Mouse (Mus musculus) forebrain, embryonic 10.5 days (tissue): ENCODE measurements around the gene Bloc1s6. TPM values are rescaled to one million over a fixed set of nuclear protein-coding genes. Genes with fewer than 3 reads are reported as not detected.

Source experiments
- DNase-seq: peaks from one replicate; pipeline ENCODE4 v3.0.0-alpha.2; 2017; ENCODE audit warnings: low spot score; ENCODE audit errors: extremely low spot score
- H3K27ac ChIP-seq: fragments of 300-500 bp; sonication (generic); 2 replicates; pipeline ENCODE4 v1.5.1; 2016; ENCODE audit warnings: mild to moderate bottlenecking
- H3K27me3 ChIP-seq: fragments of 300-500 bp; sonication (generic); 2 replicates; pipeline ENCODE4 v1.6.1; 2016; ENCODE audit warnings: mild to moderate bottlenecking; ENCODE audit not compliant: poor library complexity, severe bottlenecking
- H3K36me3 ChIP-seq: fragments of 300-500 bp; sonication (generic); replicated peaks from 2 replicates; pipeline ENCODE4 v1.6.1; 2016; ENCODE audit warnings: mild to moderate bottlenecking, moderate library complexity
- H3K4me1 ChIP-seq: fragments of 300-500 bp; sonication (generic); 2 replicates; pipeline ENCODE4 v1.6.1; 2016
- H3K4me3 ChIP-seq: fragments of 300-500 bp; sonication (generic); 2 replicates; pipeline ENCODE4 v1.5.1; 2016; ENCODE audit warnings: mild to moderate bottlenecking, moderate library complexity
- H3K9me3 ChIP-seq: fragments of 300-500 bp; sonication (generic); 2 replicates; pipeline ENCODE4 v1.6.1; 2016; ENCODE audit warnings: mild to moderate bottlenecking, moderate library complexity
- WGBS: fragments of 180-500 bp; shearing (Covaris S2); methylation state at CpG from one replicate; pipeline ENCODE4 v1.1.7; 2016; 5-methylcytosine and 5-hydroxymethylcytosine counted together
- polyA plus RNA-seq: library from polyadenylated mRNA; unstranded; fragments of >200 nt; fragmentation: Nextera tagmentation; extraction: Ambion mirVana; gene quantifications from 2 replicates; pipeline ENCODE4 v1.2.1, GENCODE M21; 2016

Bloc1s6 gene
- 70.8 and 74.4 TPM in 2 replicates for polyA plus RNA-seq

DNA sequence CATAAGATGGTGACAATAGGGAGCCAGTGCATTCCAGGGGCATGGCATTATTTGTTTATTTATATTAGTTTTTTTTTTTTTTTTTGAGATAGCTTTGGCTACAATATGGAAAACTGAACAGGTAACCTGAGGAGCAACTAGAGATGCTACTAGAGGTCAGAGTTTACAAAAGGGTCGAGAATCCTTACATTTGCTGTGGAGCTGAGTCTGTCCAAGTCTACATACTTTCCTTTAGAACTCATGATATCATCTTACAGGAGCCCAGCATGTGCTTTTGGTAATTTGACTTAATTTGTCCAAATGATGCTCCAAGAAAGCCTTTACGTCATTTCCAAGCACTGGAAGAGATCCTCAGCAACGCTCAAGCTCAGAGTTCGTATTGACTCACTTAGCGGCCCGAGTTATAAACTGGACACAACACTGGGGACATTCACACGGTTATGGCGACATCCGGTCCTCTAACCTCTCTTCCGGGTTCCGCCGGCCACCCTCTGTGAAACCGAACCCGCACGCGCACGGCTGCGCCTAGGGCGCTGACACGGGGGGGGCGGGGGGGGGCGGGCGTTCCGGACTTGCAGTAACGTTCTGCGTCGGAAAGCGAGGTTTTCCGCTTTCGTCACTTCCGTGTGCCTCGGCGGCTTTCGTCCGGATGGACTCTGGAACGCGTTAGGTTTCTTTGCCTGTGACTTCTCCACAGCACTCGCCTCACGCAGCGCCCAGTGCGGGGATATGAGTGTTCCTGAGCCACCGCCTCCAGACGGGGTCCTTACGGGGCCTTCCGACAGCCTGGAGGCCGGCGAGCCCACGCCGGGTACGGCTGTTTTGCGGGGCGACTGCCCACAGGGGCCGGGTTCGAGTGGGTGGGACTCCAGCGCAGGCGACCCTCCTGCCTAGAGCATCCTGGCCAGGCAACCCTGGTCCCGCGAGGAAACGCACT is at the start of gene Bloc1s6:
Gene Bloc1s6, plus strand, starts transcription at position 610 of the 937 bp plus-strand sequence.
- peak; percentile 93 for DNase-seq
- H3K4me3 ChIP-seq: peak within 1 kb of the TSS; percentile 78
- H3K36me3 ChIP-seq: peaks cover 3% of the 10 kb centered on the region; the same call in 1 of the 2 replicates
- peak within 1 kb of the TSS; percentile 93 for H3K27ac ChIP-seq
- 1% methylated on average over 52 of the region's 59 CpGs for WGBS
- peaks cover 15% of the 10 kb centered on the region for H3K27me3 ChIP-seq
- no peaks in the 10 kb centered on the region for H3K9me3 ChIP-seq
- H3K4me1 ChIP-seq: peaks cover 15% of the 10 kb centered on the region

DNA sequence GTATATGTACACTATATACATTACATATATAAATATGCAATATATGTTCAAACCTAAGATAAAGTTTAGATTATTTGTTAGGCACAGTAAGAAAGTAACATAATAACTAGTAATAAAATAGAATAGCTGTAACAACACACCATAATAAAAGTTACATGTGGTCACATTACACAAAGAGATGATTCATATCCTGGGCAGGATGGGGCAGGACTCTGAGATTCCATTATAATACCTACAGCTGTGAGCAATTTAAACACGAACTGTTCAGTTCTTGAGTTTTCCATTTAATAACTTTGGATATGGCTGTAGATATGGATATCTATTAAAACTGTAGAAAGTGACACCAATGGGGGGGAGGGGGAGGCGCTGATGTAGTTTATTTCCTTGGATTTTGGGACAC is 40.8 kb upstream of the Bloc1s6 start:
- no peaks in the 10 kb centered on the region for H3K9me3 ChIP-seq
- no peak overlapping the region for H3K27ac ChIP-seq
- no peaks in the 10 kb centered on the region for H3K36me3 ChIP-seq
- no peak overlapping the region for H3K4me3 ChIP-seq
- no peak for DNase-seq
- WGBS: 87% methylated on average over 2 of the region's 2 CpGs
- peaks cover 19% of the 10 kb centered on the region for H3K4me1 ChIP-seq
- peaks cover 19% of the 10 kb centered on the region for H3K27me3 ChIP-seq

DNA sequence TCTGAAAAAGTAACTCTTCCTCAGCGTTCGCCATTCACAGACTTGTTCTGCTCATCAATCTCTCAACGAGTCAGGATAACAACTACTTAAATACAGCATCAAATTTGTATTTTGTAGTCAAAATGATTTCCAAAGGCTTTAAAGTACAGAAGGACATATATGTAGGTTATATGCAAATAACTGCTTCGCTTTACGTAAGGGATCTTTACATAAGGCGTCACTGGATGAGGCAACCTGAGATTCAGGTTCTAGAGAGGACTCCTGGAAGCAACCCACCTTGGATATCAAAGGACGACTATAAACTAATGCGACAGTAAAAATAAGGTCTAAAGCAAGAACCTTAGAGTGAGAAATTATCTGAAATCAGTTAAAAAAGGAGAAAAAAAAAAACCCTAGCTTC is 37.3 kb upstream of the Bloc1s6 start:
- H3K27me3 ChIP-seq: peaks cover 38% of the 10 kb centered on the region
- H3K36me3 ChIP-seq: no peaks in the 10 kb centered on the region
- peak overlapping the region; percentile 78; the same call in 1 of the 2 replicates for H3K4me3 ChIP-seq
- H3K9me3 ChIP-seq: no peaks in the 10 kb centered on the region
- peaks cover 19% of the 10 kb centered on the region for H3K4me1 ChIP-seq
- no peak overlapping the region for H3K27ac ChIP-seq
- no peak for DNase-seq
- WGBS: 73% methylated on average over 8 of the region's 8 CpGs

DNA sequence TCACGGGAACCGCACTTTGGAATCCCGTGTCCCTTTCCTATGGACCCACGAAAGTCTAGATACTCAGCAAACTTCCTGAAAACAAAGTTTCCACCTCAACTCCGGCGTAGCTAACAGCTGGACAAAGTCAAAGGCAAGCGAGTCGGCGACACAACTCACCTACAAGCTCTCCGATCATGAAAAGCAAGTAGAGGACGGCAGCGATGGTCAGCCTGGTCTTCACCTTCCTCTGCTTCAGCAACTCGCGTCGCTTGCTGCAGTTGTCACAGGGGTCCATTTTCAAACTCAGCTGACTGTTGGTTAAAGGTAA is 36.5 kb upstream of the Bloc1s6 start:
- H3K27ac ChIP-seq: peak overlapping the region; percentile 88
- H3K27me3 ChIP-seq: peaks cover 44% of the 10 kb centered on the region
- H3K36me3 ChIP-seq: no peaks in the 10 kb centered on the region
- H3K4me1 ChIP-seq: peaks cover 19% of the 10 kb centered on the region
- no peak for DNase-seq
- H3K9me3 ChIP-seq: no peaks in the 10 kb centered on the region
- H3K4me3 ChIP-seq: peak overlapping the region; percentile 78
- under 1% methylated on average over 15 of the region's 15 CpGs for WGBS

DNA sequence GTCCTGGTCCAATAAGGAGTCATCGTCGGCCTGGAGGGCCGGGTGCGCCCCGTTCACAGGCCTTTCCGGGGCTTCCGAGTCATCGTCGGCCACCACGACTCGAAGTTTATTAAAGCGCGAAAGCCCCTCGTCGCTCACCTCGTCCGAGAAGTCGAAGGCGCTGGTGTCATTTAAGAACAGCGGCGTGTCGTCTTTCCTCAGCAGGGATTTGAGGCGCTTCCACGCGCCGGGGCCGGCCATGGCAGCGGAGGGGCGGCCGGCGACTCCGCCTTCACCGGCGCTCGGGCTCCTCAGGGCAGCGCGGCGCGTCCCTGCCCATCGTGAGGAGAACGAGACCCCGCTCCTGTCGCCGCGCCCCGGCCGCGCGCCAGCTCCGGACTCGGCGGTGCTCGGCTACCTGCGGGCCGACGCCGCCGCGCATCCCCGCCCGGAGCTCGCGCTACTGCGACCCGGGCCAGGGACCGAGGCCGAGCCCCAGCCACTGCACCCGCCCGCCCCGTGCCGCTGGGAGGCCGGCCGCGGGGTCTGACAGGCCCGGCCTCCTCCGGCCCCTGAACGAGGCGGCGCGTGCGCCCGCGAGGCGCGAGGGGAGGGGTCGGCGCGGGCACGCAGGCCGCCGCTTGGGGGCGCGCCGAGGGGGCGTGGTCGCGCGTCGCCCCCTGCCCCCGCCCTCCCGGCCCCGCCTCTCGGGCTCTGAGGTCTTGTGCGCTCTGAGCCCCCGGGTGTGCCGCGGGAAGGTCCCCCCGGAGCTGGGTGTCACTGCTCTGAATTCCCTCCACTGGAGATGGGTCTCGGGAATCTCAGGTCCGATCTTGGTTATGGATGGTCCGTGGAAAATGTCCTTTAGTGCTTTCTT is 35.9 kb upstream of the Bloc1s6 start, which contains the start of gene Slc30a4:
Gene Slc30a4, minus strand, starts transcription at position 483 of the 856 bp plus-strand sequence.
- H3K27me3 ChIP-seq: peaks cover 44% of the 10 kb centered on the region
- H3K36me3 ChIP-seq: no peaks in the 10 kb centered on the region
- H3K4me3 ChIP-seq: peak within 1 kb of the TSS; percentile 78
- no peaks in the 10 kb centered on the region for H3K9me3 ChIP-seq
- H3K27ac ChIP-seq: peak within 1 kb of the TSS; percentile 88
- peaks cover 19% of the 10 kb centered on the region for H3K4me1 ChIP-seq
- peak; percentile 65 for DNase-seq
- under 1% methylated on average over 111 of the region's 111 CpGs for WGBS

DNA sequence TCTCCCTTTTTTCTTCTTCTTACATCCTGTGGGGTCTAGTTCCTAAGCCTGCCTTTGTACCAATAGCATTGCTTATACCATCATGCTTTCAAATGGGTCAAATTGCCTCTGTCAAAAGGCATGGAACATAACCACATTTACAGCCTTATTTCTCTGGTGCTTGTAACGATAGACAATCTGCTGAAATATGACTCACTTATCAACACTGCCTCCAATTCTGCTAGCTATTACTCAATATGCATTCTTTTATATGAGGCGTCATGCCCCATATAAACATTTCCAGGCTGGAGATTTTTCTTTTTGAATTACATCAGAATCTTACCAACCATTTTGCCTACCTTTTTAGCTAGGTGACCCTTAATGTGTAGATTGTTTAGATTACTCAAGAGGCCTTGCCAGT is 33.7 kb upstream of the Bloc1s6 start:
- WGBS: 86% methylated on average over 2 of the region's 2 CpGs

DNA sequence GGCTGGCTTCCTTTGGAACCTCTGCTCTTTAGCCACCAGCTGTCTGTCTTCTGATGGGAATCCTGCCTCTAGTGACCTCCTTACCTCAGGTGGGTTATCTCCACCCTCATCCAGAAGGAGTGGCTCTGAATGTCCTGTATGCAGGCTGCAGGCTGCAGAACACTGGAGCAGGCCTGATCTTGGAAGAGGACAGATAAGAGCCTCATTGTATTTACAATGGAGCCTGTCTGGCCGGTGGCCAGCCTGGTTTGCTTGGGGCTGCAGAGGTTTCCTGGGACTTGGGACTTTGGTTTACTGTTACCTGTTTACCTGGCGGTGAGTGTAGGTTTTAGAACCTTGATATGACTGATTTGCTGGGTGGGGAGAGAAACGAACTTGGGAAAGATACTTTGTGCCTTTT is 30.2 kb upstream of the Bloc1s6 start:
- Histone ChIP-seq H3K4me3 (no peak overlapping the region), H3K36me3 (no peaks in the 10 kb centered on the region), H3K27me3 (peaks cover 25% of the 10 kb centered on the region), H3K4me1 (no peaks in the 10 kb centered on the region), H3K27ac (no peak overlapping the region), H3K9me3 (no peaks in the 10 kb centered on the region)
- DNase-seq: no peak
- WGBS: 69% methylated on average over 3 of the region's 3 CpGs

More for the DNA sequence above, 33.7 kb upstream of the Bloc1s6 start:
- Histone ChIP-seq H3K4me3 (no peak overlapping the region), H3K27me3 (peaks cover 42% of the 10 kb centered on the region), H3K36me3 (no peaks in the 10 kb centered on the region), H3K27ac (no peak overlapping the region), H3K4me1 (peaks cover 19% of the 10 kb centered on the region), H3K9me3 (no peaks in the 10 kb centered on the region)
- no peak for DNase-seq

DNA sequence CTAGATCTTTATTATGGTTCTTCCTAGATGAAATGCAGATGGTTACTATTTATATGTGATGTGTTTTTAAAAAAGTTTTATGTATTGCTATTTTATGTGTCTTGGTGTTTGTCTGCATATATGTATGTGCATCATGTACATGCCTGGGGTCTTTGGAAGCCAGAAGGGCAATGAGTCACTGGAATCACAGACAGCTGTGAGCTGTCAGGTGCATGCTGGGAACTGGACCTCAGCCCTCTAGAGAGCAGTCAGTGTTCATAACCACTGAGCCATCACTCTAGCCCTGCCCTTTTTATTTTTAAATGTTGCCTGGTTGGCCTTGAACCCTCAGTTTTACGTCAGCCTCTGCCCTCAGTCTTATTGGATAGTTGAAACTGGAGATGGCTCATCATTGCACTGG is 29.1 kb upstream of the Bloc1s6 start:
- no peaks in the 10 kb centered on the region for H3K4me1 ChIP-seq
- peaks cover 14% of the 10 kb centered on the region for H3K27me3 ChIP-seq
- H3K27ac ChIP-seq: no peak overlapping the region
- no peaks in the 10 kb centered on the region for H3K9me3 ChIP-seq
- H3K36me3 ChIP-seq: no peaks in the 10 kb centered on the region
- DNase-seq: no peak
- H3K4me3 ChIP-seq: no peak overlapping the region
- WGBS: 88% methylated on average over 1 of the region's 1 CpGs

DNA sequence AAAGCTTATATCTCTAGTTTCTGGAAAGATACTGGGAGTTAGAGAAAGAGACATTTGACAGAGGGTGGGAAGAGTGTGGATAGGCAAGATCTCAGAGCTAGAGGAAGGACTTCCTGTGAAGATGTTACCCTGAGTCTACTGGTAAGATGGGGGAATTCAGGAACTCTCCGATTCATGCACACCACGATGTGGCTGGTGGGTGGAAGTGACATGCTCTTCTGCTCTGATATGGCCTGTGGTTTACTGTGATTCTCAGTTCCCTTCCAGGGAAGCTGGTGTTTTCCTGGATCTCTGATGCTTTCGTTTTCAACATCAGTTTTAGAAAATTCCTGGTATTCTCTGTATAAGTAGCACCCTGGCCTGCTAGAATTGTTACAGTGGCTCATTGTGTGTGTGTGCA is 26.4 kb upstream of the Bloc1s6 start:
- 82% methylated on average over 3 of the region's 3 CpGs for WGBS
- Histone ChIP-seq H3K27me3 (no peaks in the 10 kb centered on the region), H3K4me3 (no peak overlapping the region), H3K4me1 (no peaks in the 10 kb centered on the region), H3K36me3 (no peaks in the 10 kb centered on the region), H3K9me3 (no peaks in the 10 kb centered on the region), H3K27ac (no peak overlapping the region)
- no peak for DNase-seq

DNA sequence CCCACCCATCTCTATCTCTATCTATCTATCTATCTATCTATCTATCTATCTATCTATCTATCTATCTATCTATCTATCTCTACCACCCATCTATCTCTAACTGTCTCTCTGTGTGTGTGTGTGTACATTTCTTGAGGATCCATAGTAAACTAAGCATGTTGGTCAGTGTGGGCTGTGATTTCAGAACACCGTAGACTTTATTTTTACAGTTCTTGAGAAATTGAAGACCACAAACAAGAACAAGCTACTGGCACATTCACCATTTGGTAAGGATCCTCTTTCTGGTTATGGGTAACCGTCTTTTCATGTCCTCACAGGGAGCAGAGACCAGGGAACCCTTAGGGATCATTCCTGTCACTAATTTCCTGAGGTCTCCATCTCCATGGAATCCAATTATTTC is 25.5 kb upstream of the Bloc1s6 start:
- WGBS: 91% methylated on average over 2 of the region's 2 CpGs
- H3K4me1 ChIP-seq: no peaks in the 10 kb centered on the region
- H3K27me3 ChIP-seq: no peaks in the 10 kb centered on the region
- H3K9me3 ChIP-seq: no peaks in the 10 kb centered on the region
- no peak overlapping the region for H3K4me3 ChIP-seq
- no peaks in the 10 kb centered on the region for H3K36me3 ChIP-seq
- DNase-seq: no peak
- no peak overlapping the region for H3K27ac ChIP-seq

DNA sequence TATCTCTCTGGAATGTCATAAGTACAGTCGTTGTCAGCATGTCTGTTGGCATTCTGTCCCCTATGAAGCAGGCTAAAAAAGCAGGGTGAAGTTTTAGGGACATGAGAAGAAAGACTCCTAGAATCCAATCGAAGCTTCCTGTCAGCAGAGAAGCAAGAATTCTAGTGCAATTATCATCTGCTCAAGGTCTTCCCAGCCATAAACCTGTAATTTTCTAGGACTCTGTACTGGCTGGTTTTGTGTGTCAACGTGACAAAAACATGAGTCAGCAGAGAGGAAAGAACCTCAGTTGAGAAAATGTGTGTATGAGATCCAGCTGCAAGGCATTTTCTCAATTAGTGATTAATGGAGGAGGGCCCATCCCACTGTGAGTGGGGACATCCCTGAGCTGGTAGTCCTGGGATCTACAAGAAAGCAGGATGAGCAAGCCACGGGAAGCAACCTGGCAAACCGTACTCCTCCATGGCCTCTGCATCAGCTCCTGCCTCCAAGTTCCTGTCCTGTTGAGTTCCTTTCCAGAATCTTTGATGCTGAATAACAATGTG is 23.1 kb upstream of the Bloc1s6 start:
- H3K4me3 ChIP-seq: no peak overlapping the region
- no peak for DNase-seq
- no peaks in the 10 kb centered on the region for H3K4me1 ChIP-seq
- no peaks in the 10 kb centered on the region for H3K9me3 ChIP-seq
- no peaks in the 10 kb centered on the region for H3K27me3 ChIP-seq
- WGBS: 76% methylated on average over 5 of the region's 5 CpGs
- H3K27ac ChIP-seq: no peak overlapping the region
- H3K36me3 ChIP-seq: no peaks in the 10 kb centered on the region

DNA sequence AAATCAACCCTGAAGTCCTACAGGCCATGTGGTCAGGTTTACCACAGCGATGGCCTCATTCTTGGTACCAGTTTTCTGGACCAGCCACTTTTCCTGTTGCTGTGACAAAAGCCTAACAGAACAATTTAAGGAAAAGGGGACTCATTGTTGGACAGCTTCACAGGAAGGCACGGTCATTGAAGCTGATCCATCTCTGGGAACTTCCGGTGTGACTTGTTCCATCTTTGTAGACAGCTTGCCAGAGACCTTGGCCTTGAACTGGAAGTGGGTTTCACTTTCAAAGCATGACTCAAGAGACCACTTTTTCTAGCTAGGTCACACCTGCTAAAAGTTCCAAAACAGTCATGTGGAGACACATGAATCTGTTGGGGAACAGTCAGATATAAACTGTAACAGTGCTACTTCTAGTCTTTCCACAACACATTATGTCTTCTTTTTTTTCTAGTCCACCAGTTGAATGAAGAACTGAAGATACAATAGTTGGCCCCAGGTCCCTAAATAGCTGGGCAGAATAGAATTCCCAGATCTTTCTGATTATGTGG is 21.9 kb upstream of the Bloc1s6 start:
- no peaks in the 10 kb centered on the region for H3K9me3 ChIP-seq
- no peaks in the 10 kb centered on the region for H3K36me3 ChIP-seq
- H3K27ac ChIP-seq: no peak overlapping the region
- no peaks in the 10 kb centered on the region for H3K4me1 ChIP-seq
- WGBS: 87% methylated on average over 3 of the region's 3 CpGs
- H3K27me3 ChIP-seq: no peaks in the 10 kb centered on the region
- no peak overlapping the region for H3K4me3 ChIP-seq
- no peak for DNase-seq
